Mouse (Mus musculus): ENCODE measurements at regions not wholly inside any gene's neighbourhood (a gene's known extent, or its start where the extent isn't known, plus 50 kb on each side); places are given as distances from the start of the nearest gene placed in this dataset.

GRCm38 (mm10) chr3:130900054-130900840 is 170.0 kb upstream of the Rpl34 start:
- no peaks in the 10 kb centered on the region for H3K36me3 ChIP-seq
- no peak overlapping the region for H3K9ac ChIP-seq (replicated peaks)
- no peaks in the 10 kb centered on the region for H3K4me1 ChIP-seq
- no peak overlapping the region for H3K4me3 ChIP-seq
- no peak overlapping the region for H3K27ac ChIP-seq (replicated peaks)
- no peak for ATAC-seq (replicated peaks)
- WGBS, result 81% methylated on average over 30 of the region's 30 CpGs
- no peaks in the 10 kb centered on the region for H3K9me3 ChIP-seq
- no peak overlapping the region for H3K4me2 ChIP-seq (replicated peaks)
- no peaks in the 10 kb centered on the region for H3K27me3 ChIP-seq

GRCm38 (mm10) chr3:130894168-130894814 is 164.1 kb upstream of the Rpl34 start:
- H3K4me3 ChIP-seq, result no peak overlapping the region
- H3K27ac ChIP-seq (replicated peaks), result no peak overlapping the region
- H3K27me3 ChIP-seq, result no peaks in the 10 kb centered on the region
- ATAC-seq (replicated peaks), result no peak
- no peaks in the 10 kb centered on the region for H3K9me3 ChIP-seq
- no peak overlapping the region for H3K4me2 ChIP-seq (replicated peaks)
- 80% methylated on average over 7 of the region's 7 CpGs for WGBS
- H3K9ac ChIP-seq (replicated peaks), result no peak overlapping the region
- no peaks in the 10 kb centered on the region for H3K4me1 ChIP-seq
- no peaks in the 10 kb centered on the region for H3K36me3 ChIP-seq

- Histone ChIP-seq H3K4me2 (replicated peaks) (no peak overlapping the region), H3K27me3 (no peaks in the 10 kb centered on the region), H3K9me3 (no peaks in the 10 kb centered on the region), H3K4me3 (no peak overlapping the region), H3K9ac (replicated peaks) (no peak overlapping the region), H3K27ac (replicated peaks) (no peak overlapping the region), H3K4me1 (no peaks in the 10 kb centered on the region), H3K36me3 (no peaks in the 10 kb centered on the region)
- no peak for ATAC-seq (replicated peaks)
- 78% methylated on average over 4 of the region's 4 CpGs for WGBS
These were observed 161.1 kb upstream of the Rpl34 start for GRCm38 (mm10) chr3:130891310-130891709.

DNA sequence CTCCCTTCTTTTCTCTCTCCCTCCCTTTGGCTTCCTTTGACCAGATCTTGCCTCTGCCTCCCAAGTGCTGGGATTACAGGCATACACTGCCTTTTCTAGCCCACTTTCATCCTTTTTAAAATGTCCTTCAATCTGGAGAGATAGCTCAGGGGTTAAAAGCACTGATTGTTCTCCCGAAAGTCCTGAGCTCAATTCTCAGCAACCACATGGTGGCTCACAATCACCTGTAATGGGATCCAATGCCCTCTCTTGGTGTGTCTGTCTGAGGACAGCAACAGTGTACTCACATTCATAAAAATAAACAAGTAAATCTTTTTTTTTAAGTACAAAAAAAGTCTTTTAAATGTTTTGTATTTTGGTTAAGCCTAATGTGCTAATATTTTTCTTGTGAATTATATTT is 158.4 kb upstream of the Rpl34 start:
- no peaks in the 10 kb centered on the region for H3K4me1 ChIP-seq
- no peaks in the 10 kb centered on the region for H3K9me3 ChIP-seq
- WGBS, result 65% methylated on average over 1 of the region's 1 CpGs
- no peaks in the 10 kb centered on the region for H3K27me3 ChIP-seq
- H3K36me3 ChIP-seq, result no peaks in the 10 kb centered on the region
- no peak for ATAC-seq (replicated peaks)
- H3K4me3 ChIP-seq, result no peak overlapping the region
- H3K27ac ChIP-seq (replicated peaks), result no peak overlapping the region
- H3K9ac ChIP-seq (replicated peaks), result no peak overlapping the region
- no peak overlapping the region for H3K4me2 ChIP-seq (replicated peaks)

GRCm38 (mm10) chr3:130887540-130888312 is 157.5 kb upstream of the Rpl34 start:
- no peak for ATAC-seq (replicated peaks)
- Histone ChIP-seq H3K4me2 (replicated peaks) (no peak overlapping the region), H3K9me3 (no peaks in the 10 kb centered on the region), H3K27ac (replicated peaks) (no peak overlapping the region), H3K27me3 (no peaks in the 10 kb centered on the region), H3K4me3 (no peak overlapping the region), H3K4me1 (no peaks in the 10 kb centered on the region), H3K9ac (replicated peaks) (no peak overlapping the region), H3K36me3 (no peaks in the 10 kb centered on the region)
- 85% methylated on average over 3 of the region's 3 CpGs for WGBS

GRCm38 (mm10) chr3:130885974-130886373 is 155.8 kb upstream of the Rpl34 start:
- Histone ChIP-seq H3K9me3 (no peaks in the 10 kb centered on the region), H3K4me2 (replicated peaks) (no peak overlapping the region), H3K9ac (replicated peaks) (no peak overlapping the region), H3K36me3 (no peaks in the 10 kb centered on the region), H3K4me1 (no peaks in the 10 kb centered on the region), H3K27me3 (no peaks in the 10 kb centered on the region), H3K4me3 (no peak overlapping the region), H3K27ac (replicated peaks) (no peak overlapping the region)
- 52% methylated on average over 6 of the region's 6 CpGs for WGBS
- no peak for ATAC-seq (replicated peaks)

DNA sequence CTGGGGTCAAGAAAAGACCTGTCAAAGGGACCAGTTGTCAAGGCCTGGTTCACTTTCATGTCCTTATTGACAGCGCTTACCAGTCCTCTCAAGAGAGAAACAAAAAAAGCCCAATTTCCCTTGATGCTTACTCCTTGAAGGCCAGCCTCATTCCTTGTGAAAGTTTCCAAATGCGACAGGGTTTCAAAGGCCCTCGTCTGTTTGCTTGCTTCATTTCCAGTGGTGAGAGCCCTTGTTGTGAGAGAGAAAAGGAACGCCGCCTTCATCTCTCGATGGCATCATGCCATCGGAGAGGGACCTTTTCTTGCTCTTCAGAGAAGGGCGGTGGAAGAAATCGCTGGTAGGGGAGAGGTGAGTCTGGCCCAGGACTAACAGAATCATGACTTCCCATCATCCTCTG is 154.2 kb upstream of the Rpl34 start:
- no peak for ATAC-seq (replicated peaks)
- no peak overlapping the region for H3K4me2 ChIP-seq (replicated peaks)
- H3K27me3 ChIP-seq, result no peaks in the 10 kb centered on the region
- no peak overlapping the region for H3K9ac ChIP-seq (replicated peaks)
- no peaks in the 10 kb centered on the region for H3K9me3 ChIP-seq
- WGBS, result 92% methylated on average over 9 of the region's 9 CpGs
- no peaks in the 10 kb centered on the region for H3K4me1 ChIP-seq
- no peak overlapping the region for H3K27ac ChIP-seq (replicated peaks)
- H3K36me3 ChIP-seq, result no peaks in the 10 kb centered on the region
- no peak overlapping the region for H3K4me3 ChIP-seq

GRCm38 (mm10) chr3:130883928-130884327 is 153.7 kb upstream of the Rpl34 start:
- Histone ChIP-seq H3K27ac (replicated peaks) (no peak overlapping the region), H3K27me3 (no peaks in the 10 kb centered on the region), H3K4me2 (replicated peaks) (no peak overlapping the region), H3K36me3 (no peaks in the 10 kb centered on the region), H3K4me3 (no peak overlapping the region), H3K9ac (replicated peaks) (no peak overlapping the region), H3K9me3 (no peaks in the 10 kb centered on the region), H3K4me1 (no peaks in the 10 kb centered on the region)
- WGBS, result 92% methylated on average over 4 of the region's 4 CpGs
- no peak for ATAC-seq (replicated peaks)

DNA sequence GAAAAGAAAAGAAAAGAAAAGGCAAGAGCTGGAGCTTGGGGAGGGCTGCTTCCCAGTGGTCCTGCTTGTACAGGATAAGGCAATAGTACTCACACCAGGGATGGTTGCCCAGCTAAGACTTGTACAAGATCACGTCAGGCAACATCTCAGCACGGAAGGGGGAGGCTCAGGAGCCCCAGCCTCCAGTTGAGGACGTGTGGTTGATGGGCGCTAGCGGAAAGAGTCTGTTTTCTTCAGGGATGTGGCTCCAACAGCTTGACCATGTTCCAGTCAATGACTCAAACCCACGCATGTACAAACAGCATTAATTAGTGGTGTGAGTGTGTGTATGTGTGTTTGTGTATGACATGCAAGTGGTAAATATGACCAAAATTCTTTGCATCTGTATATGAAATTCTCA is 153.1 kb upstream of the Rpl34 start:
- WGBS, result 87% methylated on average over 6 of the region's 6 CpGs

DNA sequence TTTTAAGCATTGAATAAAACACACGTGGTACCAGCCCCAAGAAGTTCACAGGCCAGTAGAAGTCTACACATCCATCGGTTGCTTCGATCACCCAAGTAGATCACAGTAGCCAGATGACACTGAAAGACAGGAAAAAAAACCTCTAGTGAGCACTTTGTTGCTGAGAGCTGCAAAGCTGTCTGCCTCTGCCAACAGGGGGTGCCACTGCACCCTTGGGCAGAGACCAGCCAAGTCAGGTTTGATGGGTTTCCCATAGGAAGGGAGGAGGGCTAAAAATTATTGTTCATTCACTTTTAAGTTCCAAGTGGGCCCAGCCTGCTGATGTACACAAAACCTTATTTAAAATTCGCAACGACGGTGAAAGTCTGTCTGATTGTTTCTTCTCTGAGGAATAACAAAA is 150.3 kb upstream of the Rpl34 start:
- Histone ChIP-seq H3K4me1 (no peaks in the 10 kb centered on the region), H3K27ac (replicated peaks) (no peak overlapping the region), H3K9me3 (no peaks in the 10 kb centered on the region), H3K9ac (replicated peaks) (no peak overlapping the region), H3K4me2 (replicated peaks) (no peak overlapping the region), H3K4me3 (no peak overlapping the region), H3K36me3 (no peaks in the 10 kb centered on the region), H3K27me3 (no peaks in the 10 kb centered on the region)
- WGBS, result 44% methylated on average over 6 of the region's 6 CpGs
- no peak for ATAC-seq (replicated peaks)

More for the DNA sequence above, 153.1 kb upstream of the Rpl34 start:
- Histone ChIP-seq H3K27me3 (no peaks in the 10 kb centered on the region), H3K9me3 (no peaks in the 10 kb centered on the region), H3K27ac (replicated peaks) (no peak overlapping the region), H3K4me3 (no peak overlapping the region), H3K9ac (replicated peaks) (no peak overlapping the region), H3K4me2 (replicated peaks) (no peak overlapping the region), H3K4me1 (no peaks in the 10 kb centered on the region), H3K36me3 (no peaks in the 10 kb centered on the region)
- ATAC-seq (replicated peaks), result no peak

DNA sequence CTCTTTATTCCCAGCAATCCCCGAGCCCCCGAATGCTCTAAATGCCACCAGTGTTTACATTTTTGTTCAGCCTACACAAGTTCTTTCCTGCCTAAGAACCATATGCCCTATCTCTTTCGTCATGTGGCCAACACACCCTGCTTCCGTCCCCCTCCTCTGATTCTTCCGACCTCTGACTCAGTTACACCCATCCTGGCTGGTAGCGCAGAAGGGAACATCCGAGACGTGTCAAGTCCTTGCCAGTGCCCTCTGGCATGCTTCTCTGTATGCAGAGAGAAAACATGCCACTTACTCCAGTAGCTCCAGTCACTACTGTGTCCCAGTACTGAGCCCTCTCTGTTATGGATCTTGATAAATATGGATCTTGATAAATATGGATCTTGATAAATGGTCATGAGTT is 149.3 kb upstream of the Rpl34 start:
- ATAC-seq (replicated peaks), result no peak
- H3K4me1 ChIP-seq, result no peaks in the 10 kb centered on the region
- no peak overlapping the region for H3K4me2 ChIP-seq (replicated peaks)
- H3K9ac ChIP-seq (replicated peaks), result no peak overlapping the region
- H3K4me3 ChIP-seq, result no peak overlapping the region
- no peaks in the 10 kb centered on the region for H3K36me3 ChIP-seq
- H3K9me3 ChIP-seq, result no peaks in the 10 kb centered on the region
- WGBS, result 77% methylated on average over 8 of the region's 8 CpGs
- no peaks in the 10 kb centered on the region for H3K27me3 ChIP-seq
- no peak overlapping the region for H3K27ac ChIP-seq (replicated peaks)

DNA sequence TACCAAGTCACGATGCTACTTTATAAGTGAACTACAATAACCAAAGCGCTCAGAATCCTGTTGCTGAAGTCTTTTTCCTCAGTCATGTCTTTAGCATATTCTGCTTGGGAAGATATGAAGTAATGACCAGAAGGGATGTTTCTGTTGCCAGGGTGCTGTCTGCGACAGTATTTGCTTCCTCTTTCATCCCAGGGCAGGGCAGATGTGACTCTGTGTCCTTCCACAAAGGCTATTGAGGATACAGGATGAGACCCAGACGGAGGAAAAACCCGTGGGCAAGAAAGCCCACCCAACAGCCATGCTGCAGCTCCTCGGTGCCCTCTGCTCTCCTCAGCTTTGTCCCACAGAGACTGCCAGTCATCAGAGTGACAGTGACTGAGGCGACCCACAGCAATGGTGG is 148.6 kb upstream of the Rpl34 start:
- Histone ChIP-seq H3K4me1 (no peaks in the 10 kb centered on the region), H3K27ac (replicated peaks) (no peak overlapping the region), H3K27me3 (no peaks in the 10 kb centered on the region), H3K9me3 (no peaks in the 10 kb centered on the region), H3K36me3 (no peaks in the 10 kb centered on the region), H3K9ac (replicated peaks) (no peak overlapping the region), H3K4me2 (replicated peaks) (no peak overlapping the region), H3K4me3 (no peak overlapping the region)
- WGBS, result 92% methylated on average over 7 of the region's 7 CpGs
- no peak for ATAC-seq (replicated peaks)
